Mouse (Mus musculus) kidney, embryonic 14.5 days (tissue): ENCODE measurements around the gene Crhr2. TPM values are rescaled to one million over a fixed set of nuclear protein-coding genes. Genes with fewer than 3 reads are reported as not detected.

Source experiments
- ATAC-seq: fragments of 200-750 bp; cut with Nextera tagmentation; 2 replicates; pipeline ENCODE4 v1.8.0; 2017; ENCODE audit warnings: moderate number of reproducible peaks, mild to moderate bottlenecking, moderate TSS enrichment, moderate library complexity; ENCODE audit not compliant: low FRiP score, low TSS enrichment
- H3K27ac ChIP-seq: fragments of 300-500 bp; sonication (generic); 2 replicates; pipeline ENCODE4 v1.5.1; 2014; ENCODE audit warnings: low read depth, mild to moderate bottlenecking, low read length, moderate library complexity, mixed read lengths
- H3K27me3 ChIP-seq: fragments of 300-500 bp; sonication (generic); 2 replicates; pipeline ENCODE4 v1.6.1; 2014; ENCODE audit warnings: mild to moderate bottlenecking, low read length; ENCODE audit not compliant: control insufficient read depth, insufficient read depth
- H3K36me3 ChIP-seq: fragments of 300-500 bp; sonication (generic); 2 replicates; pipeline ENCODE4 v1.6.1; 2014; ENCODE audit warnings: low read length, mixed read lengths; ENCODE audit not compliant: control insufficient read depth, insufficient read depth
- H3K4me1 ChIP-seq: fragments of 300-500 bp; sonication (generic); 2 replicates; pipeline ENCODE4 v1.6.1; 2014; ENCODE audit warnings: low read length, mixed read lengths; ENCODE audit not compliant: control insufficient read depth, insufficient read depth
- H3K4me2 ChIP-seq: fragments of 300-500 bp; sonication (generic); replicated peaks from 2 replicates; pipeline ENCODE4 v1.6.1; 2014; ENCODE audit warnings: low read depth, mild to moderate bottlenecking, low read length
- H3K4me3 ChIP-seq: fragments of 300-500 bp; sonication (generic); 2 replicates; pipeline ENCODE4 v1.5.1; 2014; ENCODE audit warnings: mild to moderate bottlenecking, low read length
- H3K9ac ChIP-seq: fragments of 300-500 bp; sonication (generic); 2 replicates; pipeline ENCODE4 v1.6.1; 2014; ENCODE audit warnings: low read depth, mild to moderate bottlenecking, low read length, moderate library complexity
- H3K9me3 ChIP-seq: fragments of 300-500 bp; sonication (generic); 2 replicates; pipeline ENCODE4 v1.6.1; 2016; ENCODE audit warnings: low read length; ENCODE audit not compliant: control insufficient read depth
- WGBS: fragments of 180-500 bp; shearing (Covaris S2); extraction: QIAGEN DNeasy Blood & Tissue Kit; methylation state at CpG from one replicate; pipeline ENCODE4 v1.1.7; 2014; 5-methylcytosine and 5-hydroxymethylcytosine counted together
- polyA plus RNA-seq: library from polyadenylated mRNA; unstranded; fragments of >200 nt; fragmentation: Nextera tagmentation; extraction: Ambion mirVana; gene quantifications from 2 replicates; pipeline ENCODE4 v1.2.1, GENCODE M21; 2014

The Crhr2 gene
- polyA plus RNA-seq, 1 experiment from 2014 or later = not detected

- Histone ChIP-seq H3K9ac (no peak overlapping the region), H3K27me3 (peaks cover 22% of the 10 kb centered on the region), H3K27ac (no peak overlapping the region), H3K36me3 (no peaks in the 10 kb centered on the region), H3K4me3 (no peak overlapping the region), H3K9me3 (no peaks in the 10 kb centered on the region), H3K4me2 (no peak overlapping the region), H3K4me1 (no peaks in the 10 kb centered on the region)
- WGBS = 61% methylated on average over 5 of the region's 5 CpGs
- no peak for ATAC-seq
Measured at GRCm38 (mm10) chr6:55098030-55098429, 34.8 kb downstream of the Crhr2 start.

- H3K36me3 ChIP-seq = no peaks in the 10 kb centered on the region
- H3K4me3 ChIP-seq = no peak overlapping the region
- peak; percentile 78 for ATAC-seq
- no peak overlapping the region for H3K27ac ChIP-seq
- H3K9me3 ChIP-seq = no peaks in the 10 kb centered on the region
- no peak overlapping the region for H3K9ac ChIP-seq
- no peaks in the 10 kb centered on the region for H3K4me1 ChIP-seq
- no peak overlapping the region for H3K4me2 ChIP-seq
- 21% methylated on average over 6 of the region's 6 CpGs for WGBS
- peaks cover 29% of the 10 kb centered on the region for H3K27me3 ChIP-seq
Measured at GRCm38 (mm10) chr6:55093431-55094146, 39.2 kb downstream of the Crhr2 start.

GRCm38 (mm10) chr6:55091396-55091795 is 41.4 kb downstream of the Crhr2 start:
- H3K4me1 ChIP-seq = no peaks in the 10 kb centered on the region
- no peak overlapping the region for H3K9ac ChIP-seq
- H3K4me3 ChIP-seq = no peak overlapping the region
- H3K27ac ChIP-seq = no peak overlapping the region
- ATAC-seq = no peak
- 91% methylated on average over 9 of the region's 9 CpGs for WGBS
- no peaks in the 10 kb centered on the region for H3K9me3 ChIP-seq
- H3K36me3 ChIP-seq = no peaks in the 10 kb centered on the region
- no peak overlapping the region for H3K4me2 ChIP-seq
- peaks cover 22% of the 10 kb centered on the region for H3K27me3 ChIP-seq

- Histone ChIP-seq H3K4me2 (no peak overlapping the region), H3K9me3 (no peaks in the 10 kb centered on the region), H3K27ac (no peak overlapping the region), H3K4me3 (no peak overlapping the region), H3K9ac (no peak overlapping the region), H3K36me3 (no peaks in the 10 kb centered on the region), H3K4me1 (no peaks in the 10 kb centered on the region), H3K27me3 (peaks cover 18% of the 10 kb centered on the region)
- WGBS = 38% methylated on average over 4 of the region's 4 CpGs
- ATAC-seq = no peak
Measured at GRCm38 (mm10) chr6:55090639-55091038, 42.2 kb downstream of the Crhr2 start.

- no peaks in the 10 kb centered on the region for H3K36me3 ChIP-seq
- H3K4me3 ChIP-seq = no peak overlapping the region
- no peak overlapping the region for H3K4me2 ChIP-seq
- no peak overlapping the region for H3K9ac ChIP-seq
- no peak for ATAC-seq
- H3K9me3 ChIP-seq = no peaks in the 10 kb centered on the region
- no peaks in the 10 kb centered on the region for H3K4me1 ChIP-seq
- H3K27ac ChIP-seq = no peak overlapping the region
- 50% methylated on average over 4 of the region's 4 CpGs for WGBS
- peaks cover 8% of the 10 kb centered on the region for H3K27me3 ChIP-seq
Measured at GRCm38 (mm10) chr6:55087355-55087754, 45.5 kb downstream of the Crhr2 start.

GRCm38 (mm10) chr6:55082261-55083051 is 50.4 kb downstream of the Crhr2 start:
- Histone ChIP-seq H3K27me3 (no peaks in the 10 kb centered on the region), H3K27ac (no peak overlapping the region), H3K4me1 (no peaks in the 10 kb centered on the region), H3K9ac (no peak overlapping the region), H3K4me2 (no peak overlapping the region), H3K36me3 (peaks cover 34% of the 10 kb centered on the region), H3K9me3 (no peaks in the 10 kb centered on the region), H3K4me3 (no peak overlapping the region)
- 61% methylated on average over 7 of the region's 7 CpGs for whole genome bisulfite sequencing
- ATAC-seq = no peak

GRCm38 (mm10) chr6:55081379-55081778 is 51.4 kb downstream of the Crhr2 start:
- no peak overlapping the region for H3K4me3 ChIP-seq
- H3K4me2 ChIP-seq = no peak overlapping the region
- WGBS = 87% methylated on average over 3 of the region's 3 CpGs
- no peak for ATAC-seq
- no peak overlapping the region for H3K27ac ChIP-seq
- no peaks in the 10 kb centered on the region for H3K4me1 ChIP-seq
- peaks cover 45% of the 10 kb centered on the region for H3K36me3 ChIP-seq
- no peaks in the 10 kb centered on the region for H3K27me3 ChIP-seq
- H3K9ac ChIP-seq = no peak overlapping the region
- no peaks in the 10 kb centered on the region for H3K9me3 ChIP-seq

GRCm38 (mm10) chr6:55076561-55077255 is 56.1 kb downstream of the Crhr2 start:
- Histone ChIP-seq H3K4me3 (no peak overlapping the region), H3K36me3 (peaks cover 70% of the 10 kb centered on the region), H3K4me2 (no peak overlapping the region), H3K27me3 (no peaks in the 10 kb centered on the region), H3K27ac (no peak overlapping the region), H3K9ac (no peak overlapping the region), H3K9me3 (no peaks in the 10 kb centered on the region), H3K4me1 (no peaks in the 10 kb centered on the region)
- WGBS = 86% methylated on average over 4 of the region's 4 CpGs
- no peak for ATAC-seq

- Histone ChIP-seq H3K4me3 (no peak overlapping the region), H3K4me2 (no peak overlapping the region), H3K27me3 (no peaks in the 10 kb centered on the region), H3K4me1 (no peaks in the 10 kb centered on the region), H3K9ac (no peak overlapping the region), H3K36me3 (peaks cover 74% of the 10 kb centered on the region), H3K9me3 (no peaks in the 10 kb centered on the region), H3K27ac (no peak overlapping the region)
- no peak for ATAC-seq
- WGBS = 93% methylated on average over 2 of the region's 2 CpGs
Measured at GRCm38 (mm10) chr6:55065903-55066302, 66.9 kb downstream of the Crhr2 start.
